ENCODE assay signal across 17 mouse cellular contexts in genomic region chr1:132141166-132141565, GRCm38 (mm10). TPM values are rescaled to one million over a fixed set of nuclear protein-coding genes. Genes with fewer than 3 reads are reported as not detected.
"Had no signal": no experiment of that assay in that cellular context is flagged by ENCODE, and none has a peak within 500 bp of the region (broad histone marks: within the 10 kb centered on the region; RNA-seq: fewer than 3 reads in every experiment).

No protein-coding gene starts in this region.

- H3K27me3 ChIP-seq: lung, embryonic 15.5 days; stomach, embryonic 15.5 days had no signal

- H3K9me3 ChIP-seq: lung, embryonic 15.5 days; midbrain, embryonic 13.5 days; midbrain, embryonic 15.5 days; neural tube, embryonic 12.5 days; stomach, embryonic 15.5 days had no signal

- H3K9ac ChIP-seq: liver, postnatal 0 days; lung, embryonic 15.5 days; midbrain, embryonic 13.5 days; midbrain, embryonic 15.5 days; neural tube, embryonic 12.5 days; stomach, embryonic 15.5 days had no signal

- ATAC-seq: lung, postnatal 0 days; midbrain, embryonic 13.5 days; midbrain, embryonic 15.5 days had no signal

- H3K4me2 ChIP-seq: lung, embryonic 15.5 days; midbrain, embryonic 13.5 days; midbrain, embryonic 15.5 days; neural tube, embryonic 12.5 days; stomach, embryonic 15.5 days had no signal

- H3K27ac ChIP-seq: lung, embryonic 15.5 days; midbrain, embryonic 13.5 days; midbrain, embryonic 15.5 days; neural tube, embryonic 12.5 days; stomach, embryonic 15.5 days had no signal

- H3K4me3 ChIP-seq: lung, embryonic 15.5 days; megakaryocyte, embryonic 14.5 days; midbrain, embryonic 13.5 days; midbrain, embryonic 15.5 days; neural tube, embryonic 12.5 days; stomach, embryonic 15.5 days had no signal

- H3K36me3 ChIP-seq: lung, embryonic 15.5 days; midbrain, embryonic 13.5 days; midbrain, embryonic 15.5 days; neural tube, embryonic 12.5 days; stomach, embryonic 15.5 days had no signal

- DNase-seq: liver, postnatal 0 days; lung, adult 2 months; lung, postnatal 14 days; lung, postnatal 36 days; right cerebral cortex, postnatal 14 days; thymus, adult 2 months; thymus, postnatal 25 days; thymus, postnatal 4 days had no signal

RNA-seq across cellular contexts. Expression of gene Lemd1, which starts 50.1 kb away (rescaled TPM):
- polyA plus RNA-seq: liver, postnatal 0 days; lung, adult 2 months; lung, postnatal 0 days; macrophage; spleen, adult 2 months; thymus, adult 2 months had no signal

RNA-seq across cellular contexts. Expression of gene AC124108.1, which starts 50.1 kb away (rescaled TPM):
- polyA plus RNA-seq: liver, postnatal 0 days; lung, adult 2 months; lung, postnatal 0 days; macrophage; spleen, adult 2 months; thymus, adult 2 months had no signal
